Mouse (Mus musculus): Measurements from ENCODE around the gene C3. TPM values are rescaled to one million over a fixed set of nuclear protein-coding genes. Genes with fewer than 3 reads are reported as not detected.

The C3 gene
- polyA plus RNA-seq, 1 experiment from 2014 or later: 0.12 TPM

GRCm38 (mm10) chr17:57201841-57202724, 25.9 kb downstream of the C3 start:
- H3K36me3 ChIP-seq: no peaks in the 10 kb centered on the region
- WGBS: 82% methylated on average over 10 of the region's 10 CpGs
- no peaks in the 10 kb centered on the region for H3K9me3 ChIP-seq
- H3K4me1 ChIP-seq (replicated peaks): no peaks in the 10 kb centered on the region
- H3K27me3 ChIP-seq (ENCODE audit: insufficient read depth, poor library complexity, severe bottlenecking): no peaks in the 10 kb centered on the region
- H3K27ac ChIP-seq: no peak overlapping the region
- no peak for DNase-seq (ENCODE audit: low spot score)
- H3K4me3 ChIP-seq: no peak overlapping the region

- H3K27ac ChIP-seq: no peak overlapping the region
- no peaks in the 10 kb centered on the region for H3K4me1 ChIP-seq (replicated peaks)
- H3K4me3 ChIP-seq: no peak overlapping the region
- 85% methylated on average over 3 of the region's 3 CpGs for WGBS
- H3K36me3 ChIP-seq: no peaks in the 10 kb centered on the region
- no peaks in the 10 kb centered on the region for H3K9me3 ChIP-seq
- no peak for DNase-seq (ENCODE audit: low spot score)
- no peaks in the 10 kb centered on the region for H3K27me3 ChIP-seq (ENCODE audit: insufficient read depth, poor library complexity, severe bottlenecking)
These were observed 29.7 kb downstream of the C3 start for GRCm38 (mm10) chr17:57198252-57198651.

GRCm38 (mm10) chr17:57195326-57196010, 32.5 kb downstream of the C3 start:
- H3K9me3 ChIP-seq: no peaks in the 10 kb centered on the region
- WGBS: 82% methylated on average over 8 of the region's 8 CpGs
- no peak overlapping the region for H3K27ac ChIP-seq
- H3K36me3 ChIP-seq: no peaks in the 10 kb centered on the region
- no peak for DNase-seq (ENCODE audit: low spot score)
- no peak overlapping the region for H3K4me3 ChIP-seq
- H3K27me3 ChIP-seq (ENCODE audit: insufficient read depth, poor library complexity, severe bottlenecking): no peaks in the 10 kb centered on the region
- H3K4me1 ChIP-seq (replicated peaks): no peaks in the 10 kb centered on the region

- DNase-seq (ENCODE audit: low spot score): no peak
- Histone ChIP-seq H3K4me3 (no peak overlapping the region), H3K4me1 (replicated peaks) (no peaks in the 10 kb centered on the region), H3K9me3 (no peaks in the 10 kb centered on the region), H3K36me3 (no peaks in the 10 kb centered on the region), H3K27ac (no peak overlapping the region), H3K27me3 (ENCODE audit: insufficient read depth, poor library complexity, severe bottlenecking) (no peaks in the 10 kb centered on the region)
- 82% methylated on average over 3 of the region's 3 CpGs for WGBS
These were observed 33.2 kb downstream of the C3 start for GRCm38 (mm10) chr17:57194771-57195170.

GRCm38 (mm10) chr17:57194041-57194507, 33.9 kb downstream of the C3 start, which contains the start of gene Tnfsf14:
Gene Tnfsf14 (minus strand): TSS chr17:57194177.
- WGBS: 84% methylated on average over 11 of the region's 11 CpGs
- DNase-seq (ENCODE audit: low spot score): no peak
- Histone ChIP-seq H3K36me3 (no peaks in the 10 kb centered on the region), H3K9me3 (no peaks in the 10 kb centered on the region), H3K27ac (no peak within 1 kb of the TSS), H3K4me3 (no peak within 1 kb of the TSS), H3K4me1 (replicated peaks) (no peaks in the 10 kb centered on the region), H3K27me3 (ENCODE audit: insufficient read depth, poor library complexity, severe bottlenecking) (no peaks in the 10 kb centered on the region)

- H3K27me3 ChIP-seq (ENCODE audit: insufficient read depth, poor library complexity, severe bottlenecking): no peaks in the 10 kb centered on the region
- H3K4me1 ChIP-seq (replicated peaks): no peaks in the 10 kb centered on the region
- no peaks in the 10 kb centered on the region for H3K36me3 ChIP-seq
- no peak overlapping the region for H3K4me3 ChIP-seq
- 86% methylated on average over 12 of the region's 12 CpGs for WGBS
- no peak for DNase-seq (ENCODE audit: low spot score)
- no peaks in the 10 kb centered on the region for H3K9me3 ChIP-seq
- no peak overlapping the region for H3K27ac ChIP-seq
These were observed 39.3 kb downstream of the C3 start for GRCm38 (mm10) chr17:57188510-57189192.

- no peaks in the 10 kb centered on the region for H3K36me3 ChIP-seq
- no peak overlapping the region for H3K27ac ChIP-seq
- DNase-seq (ENCODE audit: low spot score): no peak
- H3K9me3 ChIP-seq: no peaks in the 10 kb centered on the region
- 76% methylated on average over 2 of the region's 2 CpGs for WGBS
- H3K4me3 ChIP-seq: no peak overlapping the region
- no peaks in the 10 kb centered on the region for H3K27me3 ChIP-seq (ENCODE audit: insufficient read depth, poor library complexity, severe bottlenecking)
- H3K4me1 ChIP-seq (replicated peaks): no peaks in the 10 kb centered on the region
These were observed 42.3 kb downstream of the C3 start for GRCm38 (mm10) chr17:57185641-57186040.

GRCm38 (mm10) chr17:57182871-57183270, 45.1 kb downstream of the C3 start:
- 78% methylated on average over 3 of the region's 3 CpGs for WGBS
- no peak for DNase-seq (ENCODE audit: low spot score)
- Histone ChIP-seq H3K27me3 (ENCODE audit: insufficient read depth, poor library complexity, severe bottlenecking) (no peaks in the 10 kb centered on the region), H3K4me1 (replicated peaks) (no peaks in the 10 kb centered on the region), H3K9me3 (no peaks in the 10 kb centered on the region), H3K36me3 (no peaks in the 10 kb centered on the region), H3K4me3 (no peak overlapping the region), H3K27ac (no peak overlapping the region)

- H3K9me3 ChIP-seq: no peaks in the 10 kb centered on the region
- H3K4me3 ChIP-seq: no peak overlapping the region
- peak; percentile 8 for DNase-seq (ENCODE audit: low spot score)
- no peaks in the 10 kb centered on the region for H3K36me3 ChIP-seq
- WGBS: 34% methylated on average over 8 of the region's 8 CpGs
- no peaks in the 10 kb centered on the region for H3K4me1 ChIP-seq (replicated peaks)
- H3K27me3 ChIP-seq (ENCODE audit: insufficient read depth, poor library complexity, severe bottlenecking): no peaks in the 10 kb centered on the region
- H3K27ac ChIP-seq: no peak overlapping the region
These were observed 47.6 kb downstream of the C3 start for GRCm38 (mm10) chr17:57180363-57180762.

- WGBS: 69% methylated on average over 4 of the region's 4 CpGs
- Histone ChIP-seq H3K36me3 (no peaks in the 10 kb centered on the region), H3K27ac (no peak overlapping the region), H3K4me1 (replicated peaks) (no peaks in the 10 kb centered on the region), H3K9me3 (no peaks in the 10 kb centered on the region), H3K27me3 (ENCODE audit: insufficient read depth, poor library complexity, severe bottlenecking) (no peaks in the 10 kb centered on the region), H3K4me3 (no peak overlapping the region)
- no peak for DNase-seq (ENCODE audit: low spot score)
These were observed 54.6 kb downstream of the C3 start for GRCm38 (mm10) chr17:57173351-57173750.

- no peak overlapping the region for H3K4me3 ChIP-seq
- H3K27ac ChIP-seq: no peak overlapping the region
- no peak for DNase-seq (ENCODE audit: low spot score)
- no peaks in the 10 kb centered on the region for H3K27me3 ChIP-seq (ENCODE audit: insufficient read depth, poor library complexity, severe bottlenecking)
- no peaks in the 10 kb centered on the region for H3K36me3 ChIP-seq
- H3K4me1 ChIP-seq (replicated peaks): no peaks in the 10 kb centered on the region
- WGBS: 83% methylated on average over 5 of the region's 5 CpGs
- no peaks in the 10 kb centered on the region for H3K9me3 ChIP-seq
These were observed 55.6 kb downstream of the C3 start for GRCm38 (mm10) chr17:57172378-57172777.

- no peak for DNase-seq (ENCODE audit: low spot score)
- no peaks in the 10 kb centered on the region for H3K9me3 ChIP-seq
- peaks cover 4% of the 10 kb centered on the region for H3K4me1 ChIP-seq (replicated peaks)
- H3K27me3 ChIP-seq (ENCODE audit: insufficient read depth, poor library complexity, severe bottlenecking): no peaks in the 10 kb centered on the region
- 57% methylated on average over 5 of the region's 5 CpGs for WGBS
- no peak overlapping the region for H3K27ac ChIP-seq
- no peak overlapping the region for H3K4me3 ChIP-seq
- no peaks in the 10 kb centered on the region for H3K36me3 ChIP-seq
These were observed 57.2 kb downstream of the C3 start for GRCm38 (mm10) chr17:57170616-57171260.

Measured in hindbrain, embryonic 10.5 days (tissue).